Mouse (Mus musculus): Measurements from ENCODE around the gene Fgfr2. TPM values are rescaled to one million over a fixed set of nuclear protein-coding genes. Genes with fewer than 3 reads are reported as not detected.

Fgfr2 gene
- polyA plus RNA-seq, 1 experiment from 2014 or later, result 24.9 TPM

DNA sequence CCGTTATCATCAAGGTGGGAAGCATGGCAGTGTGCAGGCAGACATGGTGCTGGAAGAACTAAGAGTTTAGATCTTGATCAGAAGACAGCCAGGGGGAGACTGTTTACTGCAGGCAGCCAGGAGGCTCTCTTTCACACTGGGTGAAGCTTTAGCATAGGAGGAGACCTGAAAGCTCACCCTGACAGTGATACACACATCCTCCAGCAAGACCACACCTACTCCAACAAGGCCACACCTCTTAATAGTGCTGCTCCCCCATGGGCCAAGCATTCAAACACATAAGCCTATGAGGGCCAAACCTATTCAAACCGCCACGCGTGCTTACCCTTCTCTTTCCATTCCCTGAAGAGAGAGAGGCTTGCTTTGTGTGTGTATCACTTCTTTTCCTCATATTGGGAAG, 2559.9 kb downstream of the Fgfr2 start:
- ATAC-seq (replicated peaks; ENCODE audit: insufficient number of reproducible peaks, low FRiP score, low TSS enrichment), result no peak
- H3K27me3 ChIP-seq (ENCODE audit: control insufficient read depth, insufficient read depth, low read length), result no peaks in the 10 kb centered on the region
- H3K27ac ChIP-seq (ENCODE audit: low read depth, low read length), result no peak overlapping the region
- WGBS (ENCODE audit: insufficient replicate concordance), result 77% methylated on average over 4 of the region's 4 CpGs
- H3K4me1 ChIP-seq (ENCODE audit: control insufficient read depth, insufficient read depth, low read length), result no peaks in the 10 kb centered on the region
- no peaks in the 10 kb centered on the region for H3K9me3 ChIP-seq (replicated peaks; ENCODE audit: control insufficient read depth, low read length)
- H3K4me3 ChIP-seq (ENCODE audit: low read depth, low read length), result no peak overlapping the region
- H3K36me3 ChIP-seq (ENCODE audit: control insufficient read depth, insufficient read depth, low read length), result no peaks in the 10 kb centered on the region
- H3K4me2 ChIP-seq, result no peak overlapping the region
- no peak overlapping the region for H3K9ac ChIP-seq (ENCODE audit: low read depth, low read length)

DNA sequence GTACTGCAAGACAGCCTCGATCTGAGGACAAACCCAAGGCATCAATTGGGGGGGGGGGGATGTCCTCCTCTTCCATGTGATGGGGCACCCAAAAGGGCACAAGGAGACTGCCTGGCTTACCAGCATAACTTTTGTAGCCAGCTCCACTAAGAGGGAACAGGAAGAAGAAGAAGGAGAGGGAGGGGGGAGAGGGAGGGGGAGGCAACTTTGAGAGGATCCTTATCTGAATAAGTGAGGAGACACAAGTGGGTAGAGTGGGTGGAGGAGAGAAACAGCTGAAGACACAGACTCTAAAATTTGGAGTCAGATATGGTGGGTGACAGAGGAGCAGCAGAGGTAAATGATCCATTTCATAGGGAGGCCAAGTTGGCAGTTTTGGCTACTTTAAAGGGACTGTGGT, 2562.2 kb downstream of the Fgfr2 start:
- Histone ChIP-seq H3K27me3 (ENCODE audit: control insufficient read depth, insufficient read depth, low read length) (no peaks in the 10 kb centered on the region), H3K27ac (ENCODE audit: low read depth, low read length) (no peak overlapping the region), H3K36me3 (ENCODE audit: control insufficient read depth, insufficient read depth, low read length) (no peaks in the 10 kb centered on the region), H3K9ac (ENCODE audit: low read depth, low read length) (no peak overlapping the region), H3K4me1 (ENCODE audit: control insufficient read depth, insufficient read depth, low read length) (no peaks in the 10 kb centered on the region), H3K4me3 (ENCODE audit: low read depth, low read length) (no peak overlapping the region), H3K4me2 (no peak overlapping the region), H3K9me3 (replicated peaks; ENCODE audit: control insufficient read depth, low read length) (no peaks in the 10 kb centered on the region)
- no peak for ATAC-seq (replicated peaks; ENCODE audit: insufficient number of reproducible peaks, low FRiP score, low TSS enrichment)
- WGBS (ENCODE audit: insufficient replicate concordance), result 67% methylated on average over 1 of the region's 1 CpGs

DNA sequence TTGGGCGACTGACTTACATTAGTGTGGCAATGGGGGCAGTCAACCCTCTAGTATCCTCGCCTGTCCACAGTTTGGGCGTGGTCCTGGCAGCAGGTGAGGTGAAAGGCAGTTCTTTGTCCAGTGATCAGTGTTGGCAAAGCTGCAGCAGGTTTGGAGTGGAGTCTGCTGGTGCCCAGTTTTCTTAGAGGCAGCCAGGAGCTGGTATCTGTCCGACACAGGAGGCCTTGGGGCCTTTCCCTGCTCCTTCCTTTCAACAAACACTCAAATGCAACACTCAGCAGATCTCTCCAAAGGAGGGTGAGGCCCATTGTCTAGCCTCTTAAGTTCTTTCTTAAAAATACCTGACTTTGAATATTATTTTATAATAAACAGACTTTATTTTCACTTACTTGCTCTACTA, 2564.6 kb downstream of the Fgfr2 start:
- H3K4me1 ChIP-seq (ENCODE audit: control insufficient read depth, insufficient read depth, low read length), result no peaks in the 10 kb centered on the region
- no peak overlapping the region for H3K4me2 ChIP-seq
- no peaks in the 10 kb centered on the region for H3K9me3 ChIP-seq (replicated peaks; ENCODE audit: control insufficient read depth, low read length)
- H3K9ac ChIP-seq (ENCODE audit: low read depth, low read length), result no peak overlapping the region
- no peaks in the 10 kb centered on the region for H3K27me3 ChIP-seq (ENCODE audit: control insufficient read depth, insufficient read depth, low read length)
- no peak overlapping the region for H3K27ac ChIP-seq (ENCODE audit: low read depth, low read length)
- WGBS (ENCODE audit: insufficient replicate concordance), result 72% methylated on average over 4 of the region's 4 CpGs
- no peak for ATAC-seq (replicated peaks; ENCODE audit: insufficient number of reproducible peaks, low FRiP score, low TSS enrichment)
- H3K4me3 ChIP-seq (ENCODE audit: low read depth, low read length), result no peak overlapping the region
- no peaks in the 10 kb centered on the region for H3K36me3 ChIP-seq (ENCODE audit: control insufficient read depth, insufficient read depth, low read length)

DNA sequence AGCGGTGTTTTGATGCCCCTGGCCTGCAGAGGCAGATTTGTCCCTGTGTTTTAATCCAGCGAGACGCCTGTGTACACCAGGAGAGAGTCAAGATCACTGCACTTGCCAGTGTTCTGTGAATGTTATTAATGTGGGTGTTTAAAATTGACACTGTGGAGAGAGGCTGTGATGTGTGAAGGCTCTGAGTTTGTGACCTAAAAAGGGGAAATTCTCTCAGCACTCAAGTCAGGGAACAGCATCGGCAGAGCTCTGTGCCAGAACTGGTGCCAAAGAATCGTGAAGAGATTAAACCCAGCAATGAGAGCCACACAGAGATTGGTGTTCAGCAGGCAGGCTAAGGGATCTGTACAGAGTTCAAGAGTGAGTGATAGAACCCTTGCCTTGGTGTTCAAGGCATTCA, 2567.6 kb downstream of the Fgfr2 start:
- Histone ChIP-seq H3K9ac (ENCODE audit: low read depth, low read length) (no peak overlapping the region), H3K4me3 (ENCODE audit: low read depth, low read length) (no peak overlapping the region), H3K4me2 (no peak overlapping the region), H3K27ac (ENCODE audit: low read depth, low read length) (no peak overlapping the region), H3K9me3 (replicated peaks; ENCODE audit: control insufficient read depth, low read length) (no peaks in the 10 kb centered on the region), H3K36me3 (ENCODE audit: control insufficient read depth, insufficient read depth, low read length) (no peaks in the 10 kb centered on the region), H3K27me3 (ENCODE audit: control insufficient read depth, insufficient read depth, low read length) (no peaks in the 10 kb centered on the region), H3K4me1 (ENCODE audit: control insufficient read depth, insufficient read depth, low read length) (peaks cover 3% of the 10 kb centered on the region; the same call in 1 of the 2 replicates)
- no peak for ATAC-seq (replicated peaks; ENCODE audit: insufficient number of reproducible peaks, low FRiP score, low TSS enrichment)
- WGBS (ENCODE audit: insufficient replicate concordance), result 79% methylated on average over 5 of the region's 5 CpGs

DNA sequence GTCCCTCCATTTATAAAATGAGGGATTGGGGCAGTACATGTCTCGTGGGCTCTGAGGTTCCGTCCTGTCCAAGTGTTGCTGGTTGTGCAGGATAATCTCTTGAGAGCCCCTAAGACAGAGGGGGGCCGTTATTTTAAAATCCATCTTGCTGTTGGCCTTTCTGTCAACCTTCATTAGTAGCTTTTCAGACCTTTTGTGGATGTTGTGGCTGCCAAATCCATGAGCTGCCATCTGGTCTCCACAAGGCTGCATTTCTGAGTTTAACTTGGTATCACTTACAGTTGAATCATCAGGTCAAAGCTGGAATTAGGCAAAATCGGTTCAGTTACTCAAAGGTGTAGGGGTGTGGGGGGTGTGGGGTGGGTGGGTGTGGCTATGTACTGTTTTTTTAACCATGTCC, 2569.8 kb downstream of the Fgfr2 start:
- WGBS (ENCODE audit: insufficient replicate concordance), result 67% methylated on average over 4 of the region's 4 CpGs
- ATAC-seq (replicated peaks; ENCODE audit: insufficient number of reproducible peaks, low FRiP score, low TSS enrichment), result no peak
- Histone ChIP-seq H3K4me2 (no peak overlapping the region), H3K9me3 (replicated peaks; ENCODE audit: control insufficient read depth, low read length) (no peaks in the 10 kb centered on the region), H3K9ac (ENCODE audit: low read depth, low read length) (no peak overlapping the region), H3K27me3 (ENCODE audit: control insufficient read depth, insufficient read depth, low read length) (no peaks in the 10 kb centered on the region), H3K4me3 (ENCODE audit: low read depth, low read length) (no peak overlapping the region), H3K27ac (ENCODE audit: low read depth, low read length) (no peak overlapping the region), H3K36me3 (ENCODE audit: control insufficient read depth, insufficient read depth, low read length) (no peaks in the 10 kb centered on the region), H3K4me1 (ENCODE audit: control insufficient read depth, insufficient read depth, low read length) (peaks cover 3% of the 10 kb centered on the region; the same call in 1 of the 2 replicates)

- Histone ChIP-seq H3K36me3 (ENCODE audit: control insufficient read depth, insufficient read depth, low read length) (no peaks in the 10 kb centered on the region), H3K27me3 (ENCODE audit: control insufficient read depth, insufficient read depth, low read length) (no peaks in the 10 kb centered on the region), H3K4me3 (ENCODE audit: low read depth, low read length) (no peak overlapping the region), H3K4me1 (ENCODE audit: control insufficient read depth, insufficient read depth, low read length) (peaks cover 3% of the 10 kb centered on the region; the same call in 1 of the 2 replicates), H3K4me2 (no peak overlapping the region), H3K9ac (ENCODE audit: low read depth, low read length) (no peak overlapping the region), H3K9me3 (replicated peaks; ENCODE audit: control insufficient read depth, low read length) (no peaks in the 10 kb centered on the region), H3K27ac (ENCODE audit: low read depth, low read length) (no peak overlapping the region)
- WGBS (ENCODE audit: insufficient replicate concordance), result 58% methylated on average over 5 of the region's 5 CpGs
- no peak for ATAC-seq (replicated peaks; ENCODE audit: insufficient number of reproducible peaks, low FRiP score, low TSS enrichment)
These were observed 2570.4 kb downstream of the Fgfr2 start for GRCm38 (mm10) chr7:130552780-130553179.

DNA sequence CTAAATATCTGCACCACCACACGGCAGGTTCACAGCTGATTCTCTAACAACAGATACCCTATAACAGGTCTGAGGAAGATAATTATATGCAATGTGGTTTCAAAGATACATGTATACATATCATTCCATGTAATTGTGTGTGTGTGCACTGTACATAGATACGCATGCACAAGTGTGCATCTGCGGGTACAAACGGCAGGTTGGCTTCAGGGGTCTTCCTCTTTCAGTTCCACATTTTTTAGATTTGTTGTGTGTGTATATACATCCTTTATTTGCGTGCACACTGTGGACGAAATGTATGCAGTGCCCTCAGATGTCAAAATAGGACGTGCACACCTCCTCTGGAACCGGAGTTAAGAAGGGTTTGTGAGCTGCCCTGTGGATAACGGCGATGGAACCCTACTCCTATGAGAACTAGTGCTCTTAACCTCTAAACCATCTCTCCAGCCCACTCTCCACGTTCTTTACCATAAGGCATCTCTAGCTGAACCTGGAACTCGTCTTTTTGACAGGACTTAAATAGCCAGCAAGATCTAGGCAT, 2575.4 kb downstream of the Fgfr2 start:
- Histone ChIP-seq H3K4me1 (ENCODE audit: control insufficient read depth, insufficient read depth, low read length) (peaks cover 14% of the 10 kb centered on the region), H3K9me3 (replicated peaks; ENCODE audit: control insufficient read depth, low read length) (no peaks in the 10 kb centered on the region), H3K27me3 (ENCODE audit: control insufficient read depth, insufficient read depth, low read length) (no peaks in the 10 kb centered on the region), H3K27ac (ENCODE audit: low read depth, low read length) (peak overlapping the region; percentile 99; the same call in 1 of the 2 replicates), H3K9ac (ENCODE audit: low read depth, low read length) (no peak overlapping the region), H3K4me3 (ENCODE audit: low read depth, low read length) (peak overlapping the region; percentile 84; the same call in 1 of the 2 replicates), H3K4me2 (peak overlapping the region; percentile 43; the same call in 1 of the 2 replicates), H3K36me3 (ENCODE audit: control insufficient read depth, insufficient read depth, low read length) (peaks cover 15% of the 10 kb centered on the region)
- no peak for ATAC-seq (replicated peaks; ENCODE audit: insufficient number of reproducible peaks, low FRiP score, low TSS enrichment)
- WGBS (ENCODE audit: insufficient replicate concordance), result 74% methylated on average over 12 of the region's 12 CpGs

DNA sequence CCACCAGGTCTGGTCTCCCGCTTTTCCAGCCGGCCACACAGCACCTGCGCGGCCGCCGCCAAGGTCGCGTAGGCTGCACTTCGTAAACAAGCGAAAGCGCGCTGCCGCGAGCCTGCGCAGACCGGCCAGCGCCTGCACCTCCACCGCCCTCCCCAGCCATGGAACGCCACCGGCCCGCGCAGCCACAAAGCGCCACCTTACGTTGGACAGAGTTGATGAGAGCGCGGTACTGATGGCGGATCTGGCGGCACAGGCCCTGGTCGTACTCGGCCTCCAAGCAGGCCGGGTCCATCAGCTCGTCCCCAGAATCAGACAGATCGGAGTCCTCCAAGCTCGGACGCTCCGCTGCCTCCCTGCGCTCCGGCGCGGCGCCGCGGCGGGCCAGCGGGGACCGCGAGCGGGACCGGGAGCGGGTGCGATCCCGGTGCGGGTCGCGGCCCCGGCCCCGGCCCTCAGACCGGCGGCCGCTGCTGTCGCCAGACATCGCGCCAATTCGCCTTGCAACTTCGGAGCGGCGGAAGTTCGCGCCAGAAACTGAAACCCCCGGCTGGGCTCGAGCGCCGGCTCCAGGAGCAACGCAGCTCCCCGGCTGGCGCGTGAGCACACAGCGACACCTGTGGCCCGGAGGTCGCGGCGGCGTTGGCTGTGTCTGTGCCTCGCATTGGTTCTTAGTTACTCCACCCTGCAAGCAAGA, 2576.2 kb downstream of the Fgfr2 start:
- peak overlapping the region; percentile 84 for H3K4me3 ChIP-seq (ENCODE audit: low read depth, low read length)
- ATAC-seq (replicated peaks; ENCODE audit: insufficient number of reproducible peaks, low FRiP score, low TSS enrichment), result peak; percentile 94
- WGBS (ENCODE audit: insufficient replicate concordance), result under 1% methylated on average over 84 of the region's 84 CpGs

GRCm38 (mm10) chr7:130546421-130546790, 2576.7 kb downstream of the Fgfr2 start:
- no peak for ATAC-seq (replicated peaks; ENCODE audit: insufficient number of reproducible peaks, low FRiP score, low TSS enrichment)
- Histone ChIP-seq H3K27ac (ENCODE audit: low read depth, low read length) (peak overlapping the region; percentile 99), H3K4me3 (ENCODE audit: low read depth, low read length) (peak overlapping the region; percentile 84), H3K4me2 (peak overlapping the region; percentile 91), H3K9ac (ENCODE audit: low read depth, low read length) (peak overlapping the region; percentile 97), H3K27me3 (ENCODE audit: control insufficient read depth, insufficient read depth, low read length) (no peaks in the 10 kb centered on the region), H3K4me1 (ENCODE audit: control insufficient read depth, insufficient read depth, low read length) (peaks cover 12% of the 10 kb centered on the region), H3K36me3 (ENCODE audit: control insufficient read depth, insufficient read depth, low read length) (peaks cover 27% of the 10 kb centered on the region), H3K9me3 (replicated peaks; ENCODE audit: control insufficient read depth, low read length) (no peaks in the 10 kb centered on the region)
- WGBS (ENCODE audit: insufficient replicate concordance), result 4% methylated on average over 7 of the region's 7 CpGs

More for the DNA sequence above, 2576.2 kb downstream of the Fgfr2 start:
- no peaks in the 10 kb centered on the region for H3K9me3 ChIP-seq (replicated peaks; ENCODE audit: control insufficient read depth, low read length)
- peak overlapping the region; percentile 99 for H3K27ac ChIP-seq (ENCODE audit: low read depth, low read length)
- H3K36me3 ChIP-seq (ENCODE audit: control insufficient read depth, insufficient read depth, low read length), result peaks cover 22% of the 10 kb centered on the region
- peaks cover 12% of the 10 kb centered on the region for H3K4me1 ChIP-seq (ENCODE audit: control insufficient read depth, insufficient read depth, low read length)
- H3K27me3 ChIP-seq (ENCODE audit: control insufficient read depth, insufficient read depth, low read length), result no peaks in the 10 kb centered on the region
- H3K9ac ChIP-seq (ENCODE audit: low read depth, low read length), result peak overlapping the region; percentile 97
- H3K4me2 ChIP-seq, result peak overlapping the region; percentile 91

All from heart, embryonic 11.5 days (tissue).